Mouse (Mus musculus) WW6 (cell line): ENCODE results near the gene Sept4.
A peak's percentile ranks its signal among the peaks of the same experiment; 100 is the strongest.

Experiments
- DNase-seq: peaks from one replicate; pipeline ENCODE4 v3.0.0-alpha.2; 2013; ENCODE audit warnings: low read depth, low spot score

Sept4 gene

GRCm38 (mm10) chr11:87578963-87579601 lies 10.4 kb downstream of the Sept4 start:
- no peak for DNase-seq

- DNase-seq, result no peak
These were observed 11.0 kb downstream of the Sept4 start for GRCm38 (mm10) chr11:87579713-87580112.

- no peak for DNase-seq
These were observed 11.9 kb downstream of the Sept4 start for GRCm38 (mm10) chr11:87580543-87581085.

GRCm38 (mm10) chr11:87581161-87581865 lies 12.6 kb downstream of the Sept4 start:
- DNase-seq, result no peak

- no peak for DNase-seq
These were observed 13.4 kb downstream of the Sept4 start for GRCm38 (mm10) chr11:87581933-87582710.

- DNase-seq, result no peak
These were observed 14.8 kb downstream of the Sept4 start for GRCm38 (mm10) chr11:87583291-87584034.

- DNase-seq, result no peak
These were observed 16.2 kb downstream of the Sept4 start for GRCm38 (mm10) chr11:87584711-87585505.

- no peak for DNase-seq
These were observed 18.6 kb downstream of the Sept4 start for GRCm38 (mm10) chr11:87587211-87587874.

GRCm38 (mm10) chr11:87589605-87590004 lies 20.9 kb downstream of the Sept4 start:
- DNase-seq, result no peak

- DNase-seq, result no peak
These were observed 22.3 kb downstream of the Sept4 start for GRCm38 (mm10) chr11:87590841-87591525.

- DNase-seq, result peak; percentile 100
These were observed 23.0 kb downstream of the Sept4 start, which contains the start of gene Mtmr4 for GRCm38 (mm10) chr11:87591526-87592353. Gene Mtmr4, plus strand, starts transcription at chr11:87592162.

GRCm38 (mm10) chr11:87592354-87592695 lies 23.6 kb downstream of the Sept4 start:
- no peak for DNase-seq

GRCm38 (mm10) chr11:87592713-87593598 lies 24.3 kb downstream of the Sept4 start:
- DNase-seq, result no peak

GRCm38 (mm10) chr11:87595327-87595841 lies 26.7 kb downstream of the Sept4 start:
- peak; percentile 90 for DNase-seq

GRCm38 (mm10) chr11:87595976-87596375 lies 27.3 kb downstream of the Sept4 start:
- DNase-seq, result no peak

- no peak for DNase-seq
These were observed 27.8 kb downstream of the Sept4 start for GRCm38 (mm10) chr11:87596492-87596891.

GRCm38 (mm10) chr11:87597061-87597460 lies 28.4 kb downstream of the Sept4 start:
- DNase-seq, result no peak
